In genomic region chr10:18664016-18664415, GRCm38 (mm10) we compare ENCODE assay signal across 20 mouse cellular contexts.
DNase-seq lines count a peak whose midpoint lies in the region; TF ChIP-seq lines count a peak whose summit lies in the region.
"Had no signal": no experiment of that assay in that cellular context is flagged by ENCODE, and none has a peak within 500 bp of the region (broad histone marks: within the 10 kb centered on the region; RNA-seq: fewer than 3 reads in every experiment).

No protein-coding gene starts in this region.

- TF ChIP-seq POLR2A in thymus, adult 2 months (IDR thresholded peaks at IDR 0.05; ENCODE audit: control insufficient read depth, extremely low read depth, insufficient read depth, low read length, poor library complexity): no peak

- no peaks in the 10 kb centered on the region for H3K36me3 ChIP-seq in thymus, adult 2 months (ENCODE audit: control insufficient read depth, insufficient read depth, low read length)
- H3K36me3 ChIP-seq: embryonic facial prominence, embryonic 12.5 days; G1E; hindbrain, embryonic 10.5 days had no signal

- H3K27me3 ChIP-seq in thymus, adult 2 months (ENCODE audit: control insufficient read depth, insufficient read depth, low read length): no peaks in the 10 kb centered on the region
- H3K27me3 ChIP-seq: embryonic facial prominence, embryonic 12.5 days; forebrain, embryonic 13.5 days; heart, embryonic 12.5 days had no signal

- 32% methylated on average over 2 of the region's 2 CpGs for WGBS in thymus, adult 2 months

- H3K27ac ChIP-seq in layer of hippocampus, adult 2 months: peak overlapping the region; percentile 21; the same call in 1 of the 2 replicates
- H3K27ac ChIP-seq in thymus, adult 2 months (ENCODE audit: control insufficient read depth, insufficient read depth, low read length): peak overlapping the region; percentile 55
- H3K27ac ChIP-seq: embryonic facial prominence, embryonic 12.5 days; forebrain, embryonic 13.5 days; gastrocnemius, adult 2 months; hindbrain, embryonic 10.5 days; hindbrain, embryonic 14.5 days had no signal

- H3K4me1 ChIP-seq in thymus, adult 2 months (replicated peaks; ENCODE audit: control insufficient read depth, insufficient read depth, low read length): peaks cover 20% of the 10 kb centered on the region
- H3K4me1 ChIP-seq: embryonic facial prominence, embryonic 12.5 days; forebrain, embryonic 13.5 days; heart, embryonic 12.5 days; hindbrain, embryonic 10.5 days had no signal

- DNase-seq in layer of hippocampus, adult 2 months (ENCODE audit: low spot score in 2 of 2): no peak
- no peak for DNase-seq in layer of hippocampus, adult 11-12 months (ENCODE audit: low spot score)
- peak; percentile 59 for DNase-seq in thymus, adult 2 months
- peak; percentile 65 for DNase-seq in thymus, postnatal 25 days
- DNase-seq in retina, postnatal 1 day: no peak
- DNase-seq in adrenal gland, postnatal 14 days: no peak
- no peak for DNase-seq in lung, postnatal 10 days
- DNase-seq: adrenal gland, adult 8-10 months; cerebellum, adult 11 months; cerebellum, adult 9-10 months; cerebellum, postnatal 25 days; forebrain, postnatal 0 days; gastrocnemius, adult 2 months; gastrocnemius, postnatal 25 days had no signal

- no peak for TF ChIP-seq CTCF in layer of hippocampus, adult 2 months (conservative IDR thresholded peaks at IDR 0.05)
- TF ChIP-seq CTCF in thymus, adult 2 months (IDR thresholded peaks at IDR 0.05; ENCODE audit: borderline replicate concordance, control insufficient read depth, extremely low read depth, insufficient read depth, low read length, poor library complexity): no peak

- no peak overlapping the region for H3K4me3 ChIP-seq in layer of hippocampus, adult 2 months
- no peak overlapping the region for H3K4me3 ChIP-seq in thymus, adult 2 months (ENCODE audit: control insufficient read depth, insufficient read depth, low read length)
- H3K4me3 ChIP-seq: embryonic facial prominence, embryonic 12.5 days; forebrain, embryonic 13.5 days; gastrocnemius, adult 2 months; heart, embryonic 12.5 days; hindbrain, embryonic 10.5 days had no signal

Comparison
In these comparisons a context has a peak if more than half of its experiments do, and no peak if none do; other contexts are left out.
1. DNase-seq: peak in thymus, adult 2 months (single experiment) and thymus, postnatal 25 days (single experiment); none in layer of hippocampus, adult 2 months (0 of 2), layer of hippocampus, adult 11-12 months (single experiment), retina, postnatal 1 day (single experiment), adrenal gland, postnatal 14 days (single experiment) and lung, postnatal 10 days (single experiment).